Mouse (Mus musculus) lung, postnatal 14 days (tissue): ENCODE results near the gene Fam71e1.

Experiments
- DNase-seq: peaks from one replicate; pipeline ENCODE4 v3.0.0; 2021

Fam71e1 gene

GRCm38 (mm10) chr7:44501563-44502115, 5.3 kb downstream of the Fam71e1 start:
- DNase-seq, result peak; percentile 77

- no peak for DNase-seq
Measured at GRCm38 (mm10) chr7:44507491-44507890, 11.1 kb downstream of the Fam71e1 start.

- no peak for DNase-seq
Measured at GRCm38 (mm10) chr7:44519240-44519913, 23.0 kb downstream of the Fam71e1 start.

- no peak for DNase-seq
Measured at GRCm38 (mm10) chr7:44520990-44521389, 24.6 kb downstream of the Fam71e1 start.

- peak; percentile 77 for DNase-seq
Measured at GRCm38 (mm10) chr7:44521710-44522109, 25.3 kb downstream of the Fam71e1 start.

GRCm38 (mm10) chr7:44523056-44523455, 26.7 kb downstream of the Fam71e1 start:
- DNase-seq, result no peak

GRCm38 (mm10) chr7:44524502-44524901, 28.1 kb downstream of the Fam71e1 start, which contains the start of gene Mybpc2:
Gene Mybpc2, minus strand, starts transcription at chr7:44524656.
- peak; percentile 37 for DNase-seq

- peak; percentile 89 for DNase-seq
Measured at GRCm38 (mm10) chr7:44525126-44525832, 28.9 kb downstream of the Fam71e1 start.

- DNase-seq, result no peak
Measured at GRCm38 (mm10) chr7:44526414-44527154, 30.2 kb downstream of the Fam71e1 start.

GRCm38 (mm10) chr7:44527483-44528398, 31.4 kb downstream of the Fam71e1 start:
- DNase-seq, result peak; percentile 77

GRCm38 (mm10) chr7:44529518-44529917, 33.1 kb downstream of the Fam71e1 start:
- no peak for DNase-seq

- DNase-seq, result no peak
Measured at GRCm38 (mm10) chr7:44530507-44530906, 34.1 kb downstream of the Fam71e1 start.

GRCm38 (mm10) chr7:44531207-44531606, 34.8 kb downstream of the Fam71e1 start:
- no peak for DNase-seq

GRCm38 (mm10) chr7:44531946-44532732, 35.8 kb downstream of the Fam71e1 start, which contains the start of gene Spib:
Gene Spib, minus strand, starts transcription at chr7:44532071.
- DNase-seq, result no peak

GRCm38 (mm10) chr7:44532918-44533745, 36.8 kb downstream of the Fam71e1 start:
- DNase-seq, result no peak

GRCm38 (mm10) chr7:44533746-44534045, 37.3 kb downstream of the Fam71e1 start:
- DNase-seq, result no peak

GRCm38 (mm10) chr7:44534242-44534641, 37.9 kb downstream of the Fam71e1 start:
- no peak for DNase-seq

- DNase-seq, result no peak
Measured at GRCm38 (mm10) chr7:44534656-44535441, 38.5 kb downstream of the Fam71e1 start.
